Mouse (Mus musculus): ENCODE results near the gene Onecut3. TPM values are rescaled to one million over a fixed set of nuclear protein-coding genes. Genes with fewer than 3 reads are reported as not detected.

Gene Onecut3
- polyA plus RNA-seq, 1 experiment, result 0.03 TPM

DNA sequence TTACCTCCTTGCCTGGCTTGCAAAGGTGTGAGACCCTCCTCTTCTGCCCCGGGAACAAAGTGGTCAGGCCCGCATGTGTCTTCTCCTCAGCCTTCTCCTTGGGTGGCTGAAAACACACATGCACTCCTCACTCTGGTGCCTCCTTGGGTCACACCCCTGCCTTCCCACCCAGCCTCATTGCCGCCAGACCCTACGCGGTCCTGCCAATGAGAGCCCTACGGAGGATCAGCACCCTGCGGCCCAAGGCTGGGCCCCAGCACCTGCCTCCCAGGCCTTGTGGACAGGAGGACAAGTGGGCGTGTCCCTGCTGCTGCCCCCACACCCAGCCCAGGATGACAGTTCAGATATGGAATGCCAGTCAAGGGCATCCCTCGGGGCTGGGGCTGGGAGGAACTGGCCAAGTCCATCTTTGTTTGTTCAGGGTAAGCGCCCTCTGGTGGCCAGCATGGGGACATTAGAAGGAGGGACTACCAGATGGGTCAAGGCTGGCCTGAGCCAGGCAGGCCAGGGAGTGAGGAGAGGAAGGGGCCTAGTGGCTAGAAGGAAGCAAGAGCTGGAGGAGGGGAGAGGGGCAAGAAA lies 53.9 kb downstream of the Onecut3 start:
- DNase-seq, result peak; percentile 31
- H3K36me3 ChIP-seq (ENCODE audit: control insufficient read depth, insufficient read depth, low read length), result peaks cover 51% of the 10 kb centered on the region
- WGBS, result 87% methylated on average over 10 of the region's 10 CpGs
- no peak overlapping the region for H3K4me3 ChIP-seq (ENCODE audit: control insufficient read depth, insufficient read depth, low read length)
- no peaks in the 10 kb centered on the region for H3K27me3 ChIP-seq (ENCODE audit: control insufficient read depth, insufficient read depth, low read length)
- peaks cover 3% of the 10 kb centered on the region; the same call in 1 of the 2 replicates for H3K4me1 ChIP-seq (replicated peaks; ENCODE audit: control insufficient read depth, insufficient read depth, low read length)
- TF ChIP-seq CTCF (IDR thresholded peaks at IDR 0.05; ENCODE audit: borderline replicate concordance, control insufficient read depth, extremely low read depth, insufficient read depth, low read length, poor library complexity) (peak; percentile 88; the same call in 1 of the 2 replicates), POLR2A (IDR thresholded peaks at IDR 0.05; ENCODE audit: control insufficient read depth, extremely low read depth, insufficient read depth, low read length, poor library complexity) (no peak)
- no peak overlapping the region for H3K27ac ChIP-seq (ENCODE audit: control insufficient read depth, insufficient read depth, low read length)

GRCm38 (mm10) chr10:80549279-80549678 lies 54.6 kb downstream of the Onecut3 start:
- no peak overlapping the region for H3K4me3 ChIP-seq (ENCODE audit: control insufficient read depth, insufficient read depth, low read length)
- H3K36me3 ChIP-seq (ENCODE audit: control insufficient read depth, insufficient read depth, low read length), result peaks cover 44% of the 10 kb centered on the region
- no peak overlapping the region for H3K27ac ChIP-seq (ENCODE audit: control insufficient read depth, insufficient read depth, low read length)
- H3K4me1 ChIP-seq (replicated peaks; ENCODE audit: control insufficient read depth, insufficient read depth, low read length), result peaks cover 3% of the 10 kb centered on the region; the same call in 1 of the 2 replicates
- TF ChIP-seq POLR2A (IDR thresholded peaks at IDR 0.05; ENCODE audit: control insufficient read depth, extremely low read depth, insufficient read depth, low read length, poor library complexity) (no peak), CTCF (IDR thresholded peaks at IDR 0.05; ENCODE audit: borderline replicate concordance, control insufficient read depth, extremely low read depth, insufficient read depth, low read length, poor library complexity) (no peak)
- 95% methylated on average over 21 of the region's 21 CpGs for WGBS
- no peaks in the 10 kb centered on the region for H3K27me3 ChIP-seq (ENCODE audit: control insufficient read depth, insufficient read depth, low read length)
- DNase-seq, result no peak

DNA sequence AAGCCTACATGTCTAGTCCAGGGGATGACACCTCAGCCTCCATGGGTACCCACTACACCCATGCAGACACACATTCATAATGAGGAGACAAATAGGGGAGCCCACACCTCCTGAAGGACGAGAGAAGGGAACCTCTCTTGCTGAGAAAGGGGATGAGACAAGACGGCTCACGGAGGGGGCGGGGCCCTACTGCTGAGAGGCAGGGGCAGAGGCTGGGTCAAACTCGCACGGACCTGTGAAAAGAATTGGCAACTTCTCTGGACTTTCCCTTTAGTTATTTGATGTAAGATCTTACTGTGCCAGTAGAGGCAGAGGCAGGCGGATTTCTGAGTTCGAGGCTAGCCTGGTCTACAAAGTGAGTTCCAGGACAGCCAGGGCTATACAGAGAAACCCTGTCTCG lies 57.7 kb downstream of the Onecut3 start:
- H3K4me1 ChIP-seq (replicated peaks; ENCODE audit: control insufficient read depth, insufficient read depth, low read length), result peaks cover 11% of the 10 kb centered on the region
- no peak overlapping the region for H3K27ac ChIP-seq (ENCODE audit: control insufficient read depth, insufficient read depth, low read length)
- no peaks in the 10 kb centered on the region for H3K27me3 ChIP-seq (ENCODE audit: control insufficient read depth, insufficient read depth, low read length)
- TF ChIP-seq CTCF (IDR thresholded peaks at IDR 0.05; ENCODE audit: borderline replicate concordance, control insufficient read depth, extremely low read depth, insufficient read depth, low read length, poor library complexity) (no peak), POLR2A (IDR thresholded peaks at IDR 0.05; ENCODE audit: control insufficient read depth, extremely low read depth, insufficient read depth, low read length, poor library complexity) (no peak)
- WGBS, result 91% methylated on average over 9 of the region's 9 CpGs
- no peak for DNase-seq
- no peak overlapping the region for H3K4me3 ChIP-seq (ENCODE audit: control insufficient read depth, insufficient read depth, low read length)
- peaks cover 24% of the 10 kb centered on the region for H3K36me3 ChIP-seq (ENCODE audit: control insufficient read depth, insufficient read depth, low read length)

- TF ChIP-seq POLR2A (IDR thresholded peaks at IDR 0.05; ENCODE audit: control insufficient read depth, extremely low read depth, insufficient read depth, low read length, poor library complexity) (no peak), CTCF (IDR thresholded peaks at IDR 0.05; ENCODE audit: borderline replicate concordance, control insufficient read depth, extremely low read depth, insufficient read depth, low read length, poor library complexity) (no peak)
- H3K4me1 ChIP-seq (replicated peaks; ENCODE audit: control insufficient read depth, insufficient read depth, low read length), result peaks cover 23% of the 10 kb centered on the region
- H3K36me3 ChIP-seq (ENCODE audit: control insufficient read depth, insufficient read depth, low read length), result peaks cover 15% of the 10 kb centered on the region
- H3K4me3 ChIP-seq (ENCODE audit: control insufficient read depth, insufficient read depth, low read length), result no peak overlapping the region
- no peak for DNase-seq
- no peaks in the 10 kb centered on the region for H3K27me3 ChIP-seq (ENCODE audit: control insufficient read depth, insufficient read depth, low read length)
- no peak overlapping the region for H3K27ac ChIP-seq (ENCODE audit: control insufficient read depth, insufficient read depth, low read length)
- 92% methylated on average over 8 of the region's 8 CpGs for WGBS
These were observed 58.9 kb downstream of the Onecut3 start for GRCm38 (mm10) chr10:80553575-80553974.

DNA sequence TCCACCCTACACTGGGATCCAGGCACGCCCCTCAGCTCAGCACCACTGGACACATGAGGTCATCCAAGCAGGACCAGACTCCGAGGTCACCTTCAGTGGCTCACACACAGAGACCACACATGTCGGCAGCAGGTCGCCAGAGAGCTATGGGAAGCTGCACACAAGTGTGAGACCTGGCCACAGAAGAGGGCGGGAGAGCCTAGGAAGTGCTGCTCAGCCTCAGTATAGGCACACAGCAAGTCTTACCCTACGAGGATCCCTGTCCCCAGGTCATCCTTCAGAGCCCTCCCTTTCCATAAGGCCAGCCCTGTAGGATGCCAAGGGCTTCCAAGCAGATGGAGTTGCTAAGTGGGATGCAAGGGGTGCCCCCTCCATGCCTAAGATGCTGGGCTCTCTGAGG lies 59.4 kb downstream of the Onecut3 start:
- Histone ChIP-seq H3K4me3 (ENCODE audit: control insufficient read depth, insufficient read depth, low read length) (no peak overlapping the region), H3K27ac (ENCODE audit: control insufficient read depth, insufficient read depth, low read length) (no peak overlapping the region), H3K36me3 (ENCODE audit: control insufficient read depth, insufficient read depth, low read length) (peaks cover 13% of the 10 kb centered on the region), H3K4me1 (replicated peaks; ENCODE audit: control insufficient read depth, insufficient read depth, low read length) (peaks cover 24% of the 10 kb centered on the region), H3K27me3 (ENCODE audit: control insufficient read depth, insufficient read depth, low read length) (no peaks in the 10 kb centered on the region)
- 93% methylated on average over 6 of the region's 6 CpGs for WGBS
- TF ChIP-seq CTCF (IDR thresholded peaks at IDR 0.05; ENCODE audit: borderline replicate concordance, control insufficient read depth, extremely low read depth, insufficient read depth, low read length, poor library complexity), result no peak
- no peak for TF ChIP-seq POLR2A (IDR thresholded peaks at IDR 0.05; ENCODE audit: control insufficient read depth, extremely low read depth, insufficient read depth, low read length, poor library complexity)
- DNase-seq, result no peak

GRCm38 (mm10) chr10:80557346-80557965 lies 62.8 kb downstream of the Onecut3 start:
- peak; percentile 67 for DNase-seq
- no peak overlapping the region for H3K4me3 ChIP-seq (ENCODE audit: control insufficient read depth, insufficient read depth, low read length)
- peaks cover 38% of the 10 kb centered on the region for H3K4me1 ChIP-seq (replicated peaks; ENCODE audit: control insufficient read depth, insufficient read depth, low read length)
- H3K36me3 ChIP-seq (ENCODE audit: control insufficient read depth, insufficient read depth, low read length), result no peaks in the 10 kb centered on the region
- H3K27me3 ChIP-seq (ENCODE audit: control insufficient read depth, insufficient read depth, low read length), result no peaks in the 10 kb centered on the region
- 56% methylated on average over 5 of the region's 5 CpGs for WGBS
- no peak overlapping the region for H3K27ac ChIP-seq (ENCODE audit: control insufficient read depth, insufficient read depth, low read length)
- peak; percentile 86 for TF ChIP-seq CTCF (IDR thresholded peaks at IDR 0.05; ENCODE audit: borderline replicate concordance, control insufficient read depth, extremely low read depth, insufficient read depth, low read length, poor library complexity)
- TF ChIP-seq POLR2A (IDR thresholded peaks at IDR 0.05; ENCODE audit: control insufficient read depth, extremely low read depth, insufficient read depth, low read length, poor library complexity), result no peak
